13 mouse cellular contexts compared by ENCODE assay signal in genomic region chr16:33655443-33655842, GRCm38 (mm10).
"Had no signal": no experiment of that assay in that cellular context is flagged by ENCODE, and none has a peak within 500 bp of the region (broad histone marks: within the 10 kb centered on the region; RNA-seq: fewer than 3 reads in every experiment).

No protein-coding gene starts in this region.

- H3K27me3 ChIP-seq: limb, embryonic 15.5 days; liver, embryonic 12.5 days; midbrain, embryonic 15.5 days; neural tube, embryonic 12.5 days; stomach, embryonic 15.5 days had no signal

- H3K36me3 ChIP-seq: limb, embryonic 15.5 days; liver, embryonic 12.5 days; midbrain, embryonic 10.5 days; midbrain, embryonic 15.5 days; neural tube, embryonic 12.5 days; stomach, embryonic 15.5 days had no signal

- H3K4me3 ChIP-seq: limb, embryonic 15.5 days; liver, embryonic 12.5 days; midbrain, embryonic 10.5 days; midbrain, embryonic 15.5 days; neural tube, embryonic 12.5 days; stomach, embryonic 15.5 days had no signal

- ATAC-seq: intestine, postnatal 0 days; liver, embryonic 12.5 days; midbrain, embryonic 15.5 days had no signal

- H3K27ac ChIP-seq: limb, embryonic 15.5 days; liver, embryonic 12.5 days; midbrain, embryonic 10.5 days; midbrain, embryonic 15.5 days; neural tube, embryonic 12.5 days; stomach, embryonic 15.5 days had no signal

- H3K9me3 ChIP-seq: limb, embryonic 15.5 days; midbrain, embryonic 15.5 days; stomach, embryonic 15.5 days had no signal

- DNase-seq: kidney, adult 8-10 months; kidney, postnatal 25 days; lung, embryonic 14.5 days; lung, postnatal 10 days; lung, postnatal 4 days; thymus, postnatal 36 days had no signal

- H3K4me1 ChIP-seq: limb, embryonic 15.5 days; liver, embryonic 12.5 days; midbrain, embryonic 15.5 days; neural tube, embryonic 12.5 days had no signal
